Mouse (Mus musculus) spleen, adult 2 months (tissue): ENCODE measurements around the gene Gm42688.

Experiments
- CTCF ChIP-seq: fragments of 200-500 bp; IDR thresholded peaks from 2 replicates; pipeline ENCODE4 v1.5.1; 2011; ENCODE audit warnings: mild to moderate bottlenecking, inconsistent platforms; ENCODE audit not compliant: insufficient read depth, insufficient read length, insufficient replicate concordance; ENCODE audit errors: extremely low read depth
- POLR2A ChIP-seq: fragments of 200-500 bp; IDR thresholded peaks from 2 replicates; pipeline ENCODE4 v1.6.1; 2011; ENCODE audit warnings: low read depth, low read length, inconsistent platforms

- TF ChIP-seq CTCF (no peak), POLR2A (no peak)
Observed at GRCm38 (mm10) chr6:83084477-83084876, 16.9 kb upstream of the Gm42688 start.
